Mouse (Mus musculus) left cerebral cortex, adult 6 months (tissue): ENCODE measurements around the gene Atp2b4. TPM values are rescaled to one million over a fixed set of nuclear protein-coding genes. Genes with fewer than 3 reads are reported as not detected.

Source experiments
- long read RNA-seq, 2 experiments: library from polyadenylated mRNA; unstranded; transcript quantifications; one replicate each; pipeline ENCODE4 v2.0.0; 2019 to 2020
- polyA plus RNA-seq: library from polyadenylated mRNA; unstranded; fragments of <200 nt; fragmentation: Nextera tagmentation; gene quantifications from 2 replicates; pipeline ENCODE4 v1.2.3, GENCODE M21; 2021

Atp2b4 gene
- polyA plus RNA-seq = 12.9 and 21.2 TPM in 2 replicates
- long read RNA-seq, experiment 1, partial matches to known transcripts = 9 of 35 reads
- long read RNA-seq, experiment 1, other reads (novel, unspliced or antisense) = 25 of 35 reads
- long read RNA-seq, experiment 2, partial matches to known transcripts = 12 of 57 reads
- long read RNA-seq, experiment 2, other reads (novel, unspliced or antisense) = 45 of 57 reads

DNA sequence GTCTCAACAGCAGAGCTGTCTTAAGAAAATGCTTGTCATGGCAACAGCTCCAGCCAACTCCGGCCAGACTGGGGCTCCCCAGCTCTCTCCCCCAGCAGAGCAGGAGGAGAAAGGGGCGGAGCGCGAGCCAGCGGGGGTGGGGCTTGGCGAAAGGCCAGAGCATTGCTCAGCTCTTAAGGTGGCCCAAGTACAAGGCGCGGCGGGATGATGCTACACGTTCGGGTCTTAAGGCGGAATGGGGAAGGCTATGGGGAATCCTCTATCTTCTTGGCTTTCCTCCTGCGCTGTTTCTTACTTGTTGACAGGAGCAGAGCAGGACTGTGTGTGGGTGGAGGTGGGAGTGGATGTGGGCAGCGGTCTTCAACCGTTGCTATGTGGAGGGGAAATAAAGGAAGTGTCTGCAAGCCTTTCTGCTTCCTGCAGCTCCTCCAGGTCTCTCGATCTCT is at the start of gene Atp2b4:
Atp2b4 (minus strand) TSS at position 94 of the 446 bp plus-strand sequence.

DNA sequence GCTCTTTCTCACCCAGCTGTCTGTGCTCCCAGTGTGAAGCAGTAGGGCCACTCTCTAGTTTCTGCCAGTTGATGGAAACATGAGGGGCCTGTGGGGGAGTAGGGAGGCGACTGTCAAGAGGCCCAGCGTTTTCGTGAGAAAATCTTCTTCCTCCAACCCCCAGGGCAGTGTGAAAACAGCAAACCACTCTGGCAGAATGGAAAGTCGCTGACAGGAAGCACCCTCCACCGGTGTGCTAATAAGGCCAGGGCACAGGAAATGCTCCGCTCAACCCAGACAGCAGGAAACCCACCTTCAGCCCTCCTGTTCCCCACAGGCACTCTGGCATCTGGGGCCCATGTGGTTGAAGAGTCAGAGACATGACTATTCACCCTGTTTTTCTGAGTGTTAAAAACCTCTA is 110.9 kb downstream of the Atp2b4 start, which contains the start of gene Lax1:
Lax1 (minus strand) TSS at position 212 of the 400 bp plus-strand sequence.

DNA sequence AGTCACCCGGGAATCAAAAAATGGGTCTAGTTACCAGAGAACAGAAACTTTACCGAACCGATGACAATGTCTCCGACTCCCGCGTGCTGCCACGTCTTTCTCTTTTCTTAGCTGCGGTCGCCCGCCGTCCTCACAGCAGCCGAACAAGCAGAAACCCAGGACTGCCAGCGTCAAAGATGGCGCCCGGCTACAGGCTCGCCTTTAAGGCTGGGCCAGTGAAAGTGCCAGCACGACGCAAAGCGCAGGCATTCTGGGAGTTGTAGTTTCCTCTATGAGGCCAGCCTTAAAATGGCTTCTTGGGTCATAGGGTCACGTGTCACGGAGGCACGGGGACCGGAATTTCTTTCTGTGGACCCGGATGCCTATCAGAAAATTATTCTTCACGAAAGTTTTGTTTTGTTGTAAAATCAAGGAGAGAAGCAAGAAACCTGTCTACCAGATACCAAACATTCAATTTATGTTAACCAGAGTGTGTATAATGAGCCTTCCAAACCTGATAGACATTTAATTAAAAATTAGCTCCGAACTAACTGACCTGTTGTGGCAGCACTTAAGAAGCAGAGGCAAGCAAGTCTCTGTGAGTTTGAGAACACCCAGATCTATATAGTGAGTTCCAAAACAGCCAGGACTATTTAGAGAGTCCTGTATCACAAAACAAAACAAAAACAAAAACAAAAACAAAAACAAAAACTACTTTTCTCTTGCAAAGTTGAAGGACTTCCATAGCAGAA is 139.5 kb downstream of the Atp2b4 start, which contains the start of gene Gm38394:
Gm38394 (minus strand) TSS at position 116 of the 731 bp plus-strand sequence.

DNA sequence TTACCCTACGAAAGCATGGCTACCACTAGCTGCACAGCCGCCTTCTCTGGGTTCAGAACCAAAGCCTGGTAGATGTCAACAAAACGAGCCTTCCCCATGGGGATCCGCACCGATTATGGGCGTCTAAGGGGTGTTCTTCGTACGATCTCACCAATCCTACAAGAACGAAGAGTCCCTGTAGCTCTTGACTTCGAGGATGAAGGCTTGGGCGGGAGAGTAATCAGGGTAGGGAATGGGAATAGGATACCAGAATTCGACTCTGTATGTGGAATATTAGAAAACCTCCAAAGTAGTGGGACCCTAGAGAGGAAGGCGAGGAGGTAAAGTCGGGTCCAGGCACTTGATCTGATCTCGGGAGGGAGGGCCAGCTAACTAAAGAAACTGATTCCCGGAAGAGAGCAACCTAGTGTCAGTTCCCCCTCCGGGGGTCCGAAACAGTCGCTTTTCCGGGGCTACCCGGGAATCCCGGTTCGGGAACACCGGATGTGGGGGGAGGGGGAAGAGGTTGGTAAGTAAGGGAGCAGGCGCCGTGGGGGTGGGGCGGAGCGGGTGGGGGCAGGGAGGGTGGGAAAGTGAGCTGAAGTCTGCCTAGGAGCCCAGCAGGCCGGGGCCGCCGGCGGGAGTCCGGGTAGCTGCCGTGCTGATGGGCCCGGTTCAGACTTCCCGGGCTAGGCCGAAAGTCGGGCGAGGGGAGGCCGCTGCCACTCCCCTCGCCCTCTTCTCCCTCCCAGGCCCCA is 140.2 kb downstream of the Atp2b4 start, which contains the start of gene Zbed6:
Zbed6 (minus strand) TSS at position 420 of the 737 bp plus-strand sequence.

Other genes starting within 250 kb of the Atp2b4 start
- 328 and 333 TPM in 2 replicates for gene Snrpe, start 190.8 kb downstream of the Atp2b4 start, polyA plus RNA-seq
- 0.39 and 0.49 TPM in 2 replicates for gene Zbed6, start 140.2 kb downstream of the Atp2b4 start, polyA plus RNA-seq
- gene Gm38394, start 139.7 kb downstream of the Atp2b4 start, polyA plus RNA-seq = 0.31 and 0.35 TPM in 2 replicates
- gene Lax1, start 110.9 kb downstream of the Atp2b4 start, polyA plus RNA-seq = not detected in 2 replicates
- gene Optc, start 107.0 kb upstream of the Atp2b4 start, polyA plus RNA-seq = 0.93 and 1.3 TPM in 2 replicates
- gene Prelp, start 120.4 kb upstream of the Atp2b4 start, polyA plus RNA-seq = 15.0 and 24.5 TPM in 2 replicates
- gene Fmod, start 236.2 kb upstream of the Atp2b4 start, polyA plus RNA-seq = 7.1 and 9.6 TPM in 2 replicates